Mouse (Mus musculus): ENCODE data around the gene Cfap46. TPM values are rescaled to one million over a fixed set of nuclear protein-coding genes. Genes with fewer than 3 reads are reported as not detected.

The Cfap46 gene
- polyA plus RNA-seq, 1 experiment from 2014 or later, result not detected

GRCm38 (mm10) chr7:139615767-139616766, 67.5 kb downstream of the Cfap46 start:
- Histone ChIP-seq H3K79me2 (ENCODE audit: inconsistent target) (no peaks in the 10 kb centered on the region), H3K36me3 (ENCODE audit: inconsistent target) (no peaks in the 10 kb centered on the region), H3K27ac (no peak overlapping the region), H3K4me3 (ENCODE audit: inconsistent target) (no peak overlapping the region)
- 65% methylated on average over 12 of the region's 12 CpGs for WGBS (ENCODE audit: missing documents)

DNA sequence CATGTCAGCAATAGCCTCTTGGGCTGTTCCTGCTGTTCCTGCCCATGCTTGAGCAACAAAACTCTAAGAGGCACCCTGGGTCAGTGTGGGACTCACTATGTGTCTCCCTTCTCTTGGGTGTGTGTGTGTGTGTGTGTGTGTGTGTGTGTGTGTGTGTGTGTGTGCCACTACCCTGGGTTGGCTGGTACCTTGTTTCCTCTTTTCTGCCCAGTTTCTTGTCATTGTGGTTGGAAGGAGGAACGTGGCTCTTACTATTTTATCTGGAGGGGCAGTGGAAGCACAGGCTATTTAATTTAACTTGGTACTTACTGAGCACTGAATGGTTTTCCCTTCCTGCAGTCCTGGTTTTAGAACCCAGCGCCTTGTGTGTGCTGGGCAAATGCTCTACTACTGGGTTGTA, 73.3 kb downstream of the Cfap46 start:
- Histone ChIP-seq H3K4me3 (ENCODE audit: inconsistent target) (no peak overlapping the region), H3K27ac (no peak overlapping the region), H3K36me3 (ENCODE audit: inconsistent target) (no peaks in the 10 kb centered on the region), H3K79me2 (ENCODE audit: inconsistent target) (no peaks in the 10 kb centered on the region)
- 19% methylated on average over 2 of the region's 2 CpGs for WGBS (ENCODE audit: missing documents)

GRCm38 (mm10) chr7:139595862-139596261, 87.8 kb downstream of the Cfap46 start:
- H3K4me3 ChIP-seq (ENCODE audit: inconsistent target), result no peak overlapping the region
- no peaks in the 10 kb centered on the region for H3K79me2 ChIP-seq (ENCODE audit: inconsistent target)
- 30% methylated on average over 6 of the region's 6 CpGs for WGBS (ENCODE audit: missing documents)
- H3K36me3 ChIP-seq (ENCODE audit: inconsistent target), result no peaks in the 10 kb centered on the region
- H3K27ac ChIP-seq, result no peak overlapping the region

GRCm38 (mm10) chr7:139595311-139595710, 88.3 kb downstream of the Cfap46 start:
- no peak overlapping the region for H3K27ac ChIP-seq
- no peaks in the 10 kb centered on the region for H3K36me3 ChIP-seq (ENCODE audit: inconsistent target)
- WGBS (ENCODE audit: missing documents), result 79% methylated on average over 6 of the region's 6 CpGs

GRCm38 (mm10) chr7:139591311-139591710, 92.3 kb downstream of the Cfap46 start:
- H3K79me2 ChIP-seq (ENCODE audit: inconsistent target), result no peaks in the 10 kb centered on the region
- 98% methylated on average over 5 of the region's 5 CpGs for WGBS (ENCODE audit: missing documents)
- no peak overlapping the region for H3K27ac ChIP-seq
- H3K4me3 ChIP-seq (ENCODE audit: inconsistent target), result no peak overlapping the region
- no peaks in the 10 kb centered on the region for H3K36me3 ChIP-seq (ENCODE audit: inconsistent target)

More at GRCm38 (mm10) chr7:139595311-139595710, 88.3 kb downstream of the Cfap46 start:
- Histone ChIP-seq H3K4me3 (ENCODE audit: inconsistent target) (no peak overlapping the region), H3K79me2 (ENCODE audit: inconsistent target) (no peaks in the 10 kb centered on the region)

- Histone ChIP-seq H3K36me3 (ENCODE audit: inconsistent target) (no peaks in the 10 kb centered on the region), H3K79me2 (ENCODE audit: inconsistent target) (no peaks in the 10 kb centered on the region)
Observed at GRCm38 (mm10) chr7:139590302-139590701, 93.3 kb downstream of the Cfap46 start.

GRCm38 (mm10) chr7:139587919-139588318, 95.7 kb downstream of the Cfap46 start:
- 52% methylated on average over 7 of the region's 7 CpGs for whole genome bisulfite sequencing (ENCODE audit: missing documents)

More at GRCm38 (mm10) chr7:139590302-139590701, 93.3 kb downstream of the Cfap46 start:
- 45% methylated on average over 3 of the region's 3 CpGs for WGBS (ENCODE audit: missing documents)
- Histone ChIP-seq H3K4me3 (ENCODE audit: inconsistent target) (no peak overlapping the region), H3K27ac (no peak overlapping the region)

GRCm38 (mm10) chr7:139585183-139585821, 98.3 kb downstream of the Cfap46 start:
- Histone ChIP-seq H3K4me3 (ENCODE audit: inconsistent target) (no peak overlapping the region), H3K36me3 (ENCODE audit: inconsistent target) (no peaks in the 10 kb centered on the region), H3K27ac (no peak overlapping the region), H3K79me2 (ENCODE audit: inconsistent target) (no peaks in the 10 kb centered on the region)
- WGBS (ENCODE audit: missing documents), result 8% methylated on average over 29 of the region's 29 CpGs

More at GRCm38 (mm10) chr7:139587919-139588318, 95.7 kb downstream of the Cfap46 start:
- H3K79me2 ChIP-seq (ENCODE audit: inconsistent target), result no peaks in the 10 kb centered on the region
- no peak overlapping the region for H3K4me3 ChIP-seq (ENCODE audit: inconsistent target)
- H3K36me3 ChIP-seq (ENCODE audit: inconsistent target), result no peaks in the 10 kb centered on the region
- H3K27ac ChIP-seq, result no peak overlapping the region

DNA sequence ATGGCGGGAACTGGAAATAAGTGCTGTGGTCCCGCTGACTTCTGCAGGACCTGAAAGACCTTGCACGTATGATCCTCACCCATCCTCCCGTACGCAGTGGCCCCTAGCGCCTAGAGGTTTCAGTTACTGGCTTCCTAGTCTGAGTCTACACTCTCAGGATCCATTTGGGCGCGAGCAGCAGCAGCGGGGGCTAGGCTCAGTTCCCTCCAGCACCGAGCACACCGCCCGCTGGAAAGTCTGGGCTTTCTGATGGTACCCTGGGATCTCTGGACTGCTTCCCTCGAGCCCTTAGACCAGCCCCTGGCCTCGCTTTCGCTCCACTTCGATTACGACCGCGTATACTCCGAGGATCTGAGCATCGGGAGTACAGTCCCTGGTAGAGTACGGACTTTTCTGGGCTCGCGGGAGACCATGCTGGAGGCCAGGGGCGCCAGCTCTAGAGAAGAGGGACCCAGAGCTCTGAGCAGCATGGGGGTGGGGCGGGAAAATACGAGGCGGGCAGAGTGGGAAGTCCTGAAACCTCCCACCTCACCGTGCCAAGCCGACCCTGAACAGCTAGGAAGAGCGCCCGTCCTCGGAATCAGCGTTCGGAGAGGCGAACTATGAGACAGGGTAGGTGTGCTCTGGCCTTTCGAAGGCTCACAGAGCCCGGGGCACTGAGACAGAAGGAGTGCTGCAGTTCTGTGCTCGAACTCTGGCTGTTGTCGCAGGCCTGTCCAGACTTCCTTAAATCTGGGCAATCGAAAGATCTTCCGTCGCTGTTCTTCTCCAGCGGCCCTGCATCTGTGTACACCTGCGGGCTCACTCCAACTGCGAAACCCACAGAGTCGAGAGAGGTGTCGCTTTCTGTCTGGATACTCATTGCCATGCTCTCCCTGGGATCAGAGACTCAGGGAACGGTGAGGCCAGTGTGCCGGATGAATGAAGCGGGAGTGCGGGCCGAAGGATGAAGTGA, 99.1 kb downstream of the Cfap46 start:
- no peak overlapping the region for H3K27ac ChIP-seq
- H3K36me3 ChIP-seq (ENCODE audit: inconsistent target), result no peaks in the 10 kb centered on the region
- no peaks in the 10 kb centered on the region for H3K79me2 ChIP-seq (ENCODE audit: inconsistent target)
- H3K4me3 ChIP-seq (ENCODE audit: inconsistent target), result no peak overlapping the region
- 4% methylated on average over 51 of the region's 53 CpGs for WGBS (ENCODE audit: missing documents)

DNA sequence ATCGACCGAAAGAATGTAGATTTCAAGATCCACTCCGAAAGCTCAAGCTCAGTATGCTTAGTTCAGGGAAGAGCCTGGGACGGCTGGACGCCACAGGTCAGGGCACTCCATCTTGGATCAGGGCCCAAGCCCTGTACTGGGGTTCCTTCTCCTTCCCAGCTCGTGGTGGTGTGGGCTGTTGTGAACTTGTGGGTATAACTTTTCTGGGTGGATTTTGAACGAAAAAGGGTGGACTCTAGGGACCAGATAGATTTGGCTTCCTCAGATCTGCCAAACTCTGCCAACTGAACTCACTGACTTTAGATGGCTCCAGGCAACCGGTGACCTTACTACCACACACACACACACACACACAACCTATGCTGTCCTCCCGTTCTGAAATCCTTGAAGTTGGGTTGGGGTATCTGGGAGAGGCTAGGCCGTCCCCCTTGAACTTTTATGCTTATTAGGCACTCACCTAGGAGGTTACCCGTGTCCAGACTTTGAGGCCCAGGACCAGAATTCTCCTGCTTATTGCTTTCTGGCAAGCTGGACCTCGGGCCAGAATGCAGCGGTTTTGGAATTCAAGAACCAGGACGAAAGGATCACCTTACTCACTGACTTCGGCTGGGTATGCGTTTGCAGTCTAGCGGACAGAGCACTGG, 100.4 kb downstream of the Cfap46 start:
- no peak overlapping the region for H3K4me3 ChIP-seq (ENCODE audit: inconsistent target)
- WGBS (ENCODE audit: missing documents), result 30% methylated on average over 17 of the region's 17 CpGs

GRCm38 (mm10) chr7:139582595-139582994, 101.0 kb downstream of the Cfap46 start, which contains the start of gene Nkx6-2:
Nkx6-2 (minus strand) TSS chr7:139582797.
- Histone ChIP-seq H3K4me3 (ENCODE audit: inconsistent target) (no peak within 1 kb of the TSS), H3K36me3 (ENCODE audit: inconsistent target) (no peaks in the 10 kb centered on the region), H3K27ac (no peak within 1 kb of the TSS), H3K79me2 (ENCODE audit: inconsistent target) (no peaks in the 10 kb centered on the region)
- 2% methylated on average over 46 of the region's 56 CpGs for WGBS (ENCODE audit: missing documents)

More for the DNA sequence above, 100.4 kb downstream of the Cfap46 start:
- H3K36me3 ChIP-seq (ENCODE audit: inconsistent target), result no peaks in the 10 kb centered on the region
- no peaks in the 10 kb centered on the region for H3K79me2 ChIP-seq (ENCODE audit: inconsistent target)
- H3K27ac ChIP-seq, result no peak overlapping the region

- 6% methylated on average over 73 of the region's 82 CpGs for WGBS (ENCODE audit: missing documents)
- Histone ChIP-seq H3K27ac (no peak overlapping the region), H3K36me3 (ENCODE audit: inconsistent target) (no peaks in the 10 kb centered on the region), H3K4me3 (ENCODE audit: inconsistent target) (no peak overlapping the region), H3K79me2 (ENCODE audit: inconsistent target) (no peaks in the 10 kb centered on the region)
Observed at GRCm38 (mm10) chr7:139581801-139582571, 101.6 kb downstream of the Cfap46 start.
